Mouse (Mus musculus): ENCODE measurements around the gene Pkp1. TPM values are rescaled to one million over a fixed set of nuclear protein-coding genes. Genes with fewer than 3 reads are reported as not detected.

Gene Pkp1
- polyA plus RNA-seq, 1 experiment from 2014 or later: 0.20 TPM

GRCm38 (mm10) chr1:135834206-135834859 lies 84.7 kb downstream of the Pkp1 start:
- WGBS: 75% methylated on average over 6 of the region's 6 CpGs
- no peak for ATAC-seq (ENCODE audit: low FRiP score)
- Histone ChIP-seq H3K36me3 (replicated peaks) (no peaks in the 10 kb centered on the region), H3K4me2 (no peak overlapping the region), H3K27me3 (no peaks in the 10 kb centered on the region), H3K4me1 (no peaks in the 10 kb centered on the region; the same call in 1 of the 2 replicates), H3K9me3 (no peaks in the 10 kb centered on the region), H3K4me3 (replicated peaks) (no peak overlapping the region), H3K27ac (no peak overlapping the region), H3K9ac (no peak overlapping the region)

- no peak for ATAC-seq (ENCODE audit: low FRiP score)
Observed at GRCm38 (mm10) chr1:135828918-135829317, 90.1 kb downstream of the Pkp1 start.

GRCm38 (mm10) chr1:135821780-135822179 lies 97.2 kb downstream of the Pkp1 start:
- no peak overlapping the region for H3K27ac ChIP-seq
- no peak overlapping the region for H3K9ac ChIP-seq
- no peak overlapping the region for H3K4me3 ChIP-seq (replicated peaks)
- H3K4me2 ChIP-seq: no peak overlapping the region
- H3K27me3 ChIP-seq: peaks cover 55% of the 10 kb centered on the region
- H3K9me3 ChIP-seq: no peaks in the 10 kb centered on the region
- H3K4me1 ChIP-seq: peaks cover 10% of the 10 kb centered on the region
- ATAC-seq (ENCODE audit: low FRiP score): no peak
- no peaks in the 10 kb centered on the region for H3K36me3 ChIP-seq (replicated peaks)
- WGBS: 88% methylated on average over 7 of the region's 7 CpGs

More at GRCm38 (mm10) chr1:135828918-135829317, 90.1 kb downstream of the Pkp1 start:
- 43% methylated on average over 1 of the region's 1 CpGs for WGBS
- H3K27ac ChIP-seq: no peak overlapping the region
- no peak overlapping the region for H3K4me3 ChIP-seq (replicated peaks)
- no peaks in the 10 kb centered on the region for H3K9me3 ChIP-seq
- peaks cover 6% of the 10 kb centered on the region; the same call in 1 of the 2 replicates for H3K27me3 ChIP-seq
- no peak overlapping the region for H3K9ac ChIP-seq
- H3K4me1 ChIP-seq: no peaks in the 10 kb centered on the region
- no peak overlapping the region for H3K4me2 ChIP-seq
- no peaks in the 10 kb centered on the region for H3K36me3 ChIP-seq (replicated peaks)

Other genes starting within 250 kb of the Pkp1 start
- 31.6 and 33.9 TPM in 2 replicates for gene Csrp1, start 199.1 kb downstream of the Pkp1 start, polyA plus RNA-seq (2016; fragmentation: Nextera tagmentation; extraction: Ambion mirVana)
- 14.8 and 16.9 TPM in 2 replicates for gene Phlda3, start 153.1 kb downstream of the Pkp1 start, polyA plus RNA-seq (2016; fragmentation: Nextera tagmentation; extraction: Ambion mirVana)
- 0.85 and 1.4 TPM in 2 replicates for gene Tnni1, start 139.8 kb downstream of the Pkp1 start, polyA plus RNA-seq (2016; fragmentation: Nextera tagmentation; extraction: Ambion mirVana)
- gene Lad1, start 100.6 kb downstream of the Pkp1 start, polyA plus RNA-seq (2016; fragmentation: Nextera tagmentation; extraction: Ambion mirVana): 0.84 and 0.87 TPM in 2 replicates
- gene Tnnt2, start 82.9 kb downstream of the Pkp1 start, polyA plus RNA-seq (2016; fragmentation: Nextera tagmentation; extraction: Ambion mirVana): 1.5 TPM in 2 replicates
- not detected in 2 replicates for gene Igfn1, start 87.1 kb upstream of the Pkp1 start, polyA plus RNA-seq (2016; fragmentation: Nextera tagmentation; extraction: Ambion mirVana)
- 126 and 128 TPM in 2 replicates for gene Tmem9, start 88.9 kb upstream of the Pkp1 start, polyA plus RNA-seq (2016; fragmentation: Nextera tagmentation; extraction: Ambion mirVana)
- gene Ascl5, start 131.6 kb upstream of the Pkp1 start, polyA plus RNA-seq (2016; fragmentation: Nextera tagmentation; extraction: Ambion mirVana): not detected in 2 replicates
- gene Cacna1s, start 133.5 kb upstream of the Pkp1 start, polyA plus RNA-seq (2016; fragmentation: Nextera tagmentation; extraction: Ambion mirVana): 0.10 and 0.17 TPM in 2 replicates
- 45.7 and 47.7 TPM in 2 replicates for gene Kif21b, start 212.2 kb upstream of the Pkp1 start, polyA plus RNA-seq (2016; fragmentation: Nextera tagmentation; extraction: Ambion mirVana)